Mouse (Mus musculus) heart, adult 2 months (tissue): ENCODE measurements around the gene Col6a2.

Source experiments
- CTCF ChIP-seq: fragments of 200-600 bp; IDR thresholded peaks from 2 replicates; pipeline ENCODE4 v1.8.1; 2022; ENCODE audit warnings: antibody characterized with exemption, mild to moderate bottlenecking, moderate library complexity
- POLR2A ChIP-seq: fragments of 200-500 bp; IDR thresholded peaks from 2 replicates; pipeline ENCODE4 v1.6.1; 2011; ENCODE audit warnings: mild to moderate bottlenecking, low read depth, low read length, control low read depth; ENCODE audit not compliant: insufficient read depth

DNA sequence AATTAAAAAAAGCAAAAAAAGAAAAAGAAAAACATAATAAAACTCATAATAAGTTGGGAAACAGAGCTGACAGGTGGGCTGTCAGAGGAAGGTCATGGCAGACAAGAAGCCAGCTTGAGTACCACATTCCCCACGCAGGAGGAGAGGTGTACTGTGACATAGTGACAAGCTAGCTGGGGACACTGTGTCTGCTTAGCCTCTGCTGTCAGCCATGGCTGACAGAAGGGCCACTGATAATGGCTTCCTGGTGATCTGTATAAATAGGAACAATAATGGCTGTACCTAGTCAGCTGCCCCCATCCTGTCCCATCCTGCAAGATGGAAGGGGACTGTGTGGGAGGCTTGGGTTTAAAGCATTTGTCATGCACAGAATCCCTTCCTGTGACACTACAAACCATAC lies 37.2 kb downstream of the Col6a2 start:
- no peak for TF ChIP-seq POLR2A
- TF ChIP-seq CTCF: no peak
